Mouse (Mus musculus) bone marrow, adult 2 months (tissue): Measurements from ENCODE around the gene Itih5.

Experiments
- CTCF ChIP-seq: fragments of 200-500 bp; IDR thresholded peaks from 2 replicates; pipeline ENCODE4 v1.5.1; 2011; ENCODE audit warnings: low read length, control low read depth; ENCODE audit not compliant: control insufficient read depth, insufficient read depth
- POLR2A ChIP-seq: fragments of 200-500 bp; IDR thresholded peaks from 2 replicates; pipeline ENCODE4 v1.6.1; 2011; ENCODE audit warnings: low read depth, mild to moderate bottlenecking, control low read depth, low read length, borderline replicate concordance; ENCODE audit not compliant: control insufficient read depth

- TF ChIP-seq CTCF (no peak), POLR2A (no peak)
Observed at GRCm38 (mm10) chr2:10133941-10134340, 19.4 kb upstream of the Itih5 start.
